Mouse (Mus musculus) embryonic fibroblast, embryonic 13.5 days (primary cell): ENCODE measurements around the gene Pkib. TPM values are rescaled to one million over a fixed set of nuclear protein-coding genes. Genes with fewer than 3 reads are reported as not detected.

Experiments
- H3K27ac ChIP-seq: 2 replicates; pipeline ENCODE4 v1.5.1; 2012; ENCODE audit warnings: low read length, control low read depth, inconsistent platforms; ENCODE audit not compliant: insufficient read depth
- H3K4me1 ChIP-seq: 2 replicates; pipeline ENCODE4 v1.6.1; 2011; ENCODE audit warnings: low read length; ENCODE audit not compliant: control insufficient read depth, insufficient read depth
- H3K4me3 ChIP-seq: 2 replicates; pipeline ENCODE4 v1.5.1; 2011; ENCODE audit warnings: mild to moderate bottlenecking, control low read depth, low read length; ENCODE audit not compliant: insufficient read depth
- CTCF ChIP-seq: IDR thresholded peaks from 2 replicates; pipeline ENCODE4 v1.5.1; 2011; ENCODE audit warnings: mild to moderate bottlenecking, control low read depth, low read length, moderate library complexity, borderline replicate concordance; ENCODE audit not compliant: insufficient read depth
- POLR2A ChIP-seq: IDR thresholded peaks from 2 replicates; pipeline ENCODE4 v1.6.1; 2011; ENCODE audit warnings: low read depth, mild to moderate bottlenecking, control low read depth, low read length, moderate library complexity
- polyA plus RNA-seq: library from polyadenylated mRNA; stranded (reverse); fragments of >200 nt; gene quantifications from 2 replicates; pipeline ENCODE4 v1.2.4, GENCODE M21; 2011; ENCODE audit warnings: low read depth; ENCODE audit not compliant: missing spikeins, insufficient read length

The Pkib gene
- polyA plus RNA-seq, 1 experiment = not detected

DNA sequence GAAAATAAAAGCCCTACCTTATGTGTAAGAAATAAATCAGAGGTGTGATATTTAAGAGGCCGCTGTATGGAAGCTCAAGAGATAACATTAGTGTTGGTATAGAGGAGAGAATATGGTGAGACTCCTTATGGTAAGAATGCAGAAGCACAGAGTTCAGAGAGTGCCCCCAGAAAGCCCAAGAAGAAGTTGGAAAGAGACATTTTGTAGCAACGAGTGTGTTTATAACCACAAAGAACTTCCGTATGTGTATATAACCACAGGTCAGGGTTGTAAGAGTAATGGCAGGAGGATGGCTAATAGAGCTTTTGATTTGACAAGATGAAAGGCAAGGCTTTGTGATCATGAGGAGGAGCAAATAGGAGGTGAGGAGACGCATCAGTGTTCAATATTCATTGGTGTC, 6.5 kb downstream of the Pkib start:
- H3K27ac ChIP-seq = no peak overlapping the region
- no peaks in the 10 kb centered on the region for H3K4me1 ChIP-seq
- TF ChIP-seq POLR2A = no peak
- no peak for TF ChIP-seq CTCF
- H3K4me3 ChIP-seq = no peak overlapping the region

DNA sequence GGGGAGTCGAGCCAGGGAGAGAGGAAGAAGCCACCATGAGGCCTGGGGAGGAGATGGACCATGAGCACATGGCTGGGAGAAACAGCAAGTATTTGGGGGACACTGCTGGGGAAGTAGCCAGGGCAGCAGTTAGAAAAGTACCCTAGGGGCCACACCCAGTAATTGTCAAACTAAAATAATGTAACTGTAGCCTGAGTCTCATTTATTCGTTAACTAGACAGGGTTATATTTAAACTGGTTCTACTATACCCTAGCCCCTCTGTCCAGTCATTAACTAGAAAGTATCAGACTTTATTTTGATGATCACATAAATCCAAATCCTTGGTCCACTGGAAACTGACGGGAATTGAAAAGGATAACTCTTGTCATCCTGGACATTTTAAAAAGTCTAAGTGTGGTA, 7.8 kb downstream of the Pkib start:
- no peaks in the 10 kb centered on the region for H3K4me1 ChIP-seq
- H3K4me3 ChIP-seq = no peak overlapping the region
- TF ChIP-seq CTCF (no peak), POLR2A (no peak)
- no peak overlapping the region for H3K27ac ChIP-seq

DNA sequence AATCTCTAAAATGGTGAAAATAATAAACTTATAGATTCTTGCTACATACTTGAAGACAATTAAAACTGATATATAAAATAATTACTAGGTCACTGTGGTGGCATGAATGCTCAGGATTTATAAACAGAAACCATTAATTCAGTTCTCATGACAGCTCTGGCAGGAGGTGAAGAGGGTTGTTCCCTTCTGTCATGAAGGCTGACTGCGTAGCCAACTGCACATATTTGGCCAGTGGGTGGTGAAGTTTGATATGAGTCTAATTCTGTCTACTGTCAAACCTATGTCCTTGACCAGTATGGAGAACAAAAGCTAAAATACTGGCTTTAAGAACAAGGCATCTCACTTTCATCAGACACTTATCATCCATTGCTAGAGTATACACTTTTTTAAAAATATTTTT, 21.5 kb downstream of the Pkib start:
- Histone ChIP-seq H3K27ac (no peak overlapping the region), H3K4me1 (no peaks in the 10 kb centered on the region), H3K4me3 (no peak overlapping the region)
- no peak for TF ChIP-seq POLR2A
- no peak for TF ChIP-seq CTCF

DNA sequence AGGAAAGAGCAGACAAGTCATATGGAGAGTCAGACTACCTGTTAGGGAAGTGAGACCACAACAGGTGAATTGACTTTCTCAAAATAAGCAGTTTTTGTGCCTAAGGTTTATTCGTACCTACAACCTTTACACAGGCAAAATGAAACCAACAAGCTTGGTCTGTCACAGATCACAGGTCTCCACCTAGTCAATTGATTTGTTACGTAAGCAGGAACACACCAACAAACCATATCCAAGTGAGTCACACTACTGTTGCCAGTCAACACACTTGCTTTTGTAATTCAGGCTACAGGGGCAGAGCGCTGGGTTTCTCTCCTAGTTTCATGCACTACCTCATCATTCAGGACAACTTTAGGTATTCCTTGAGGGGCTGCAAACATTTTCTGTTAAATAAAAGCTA, 28.7 kb downstream of the Pkib start:
- H3K4me3 ChIP-seq = no peak overlapping the region
- H3K27ac ChIP-seq = no peak overlapping the region
- TF ChIP-seq CTCF = no peak
- no peak for TF ChIP-seq POLR2A
- no peaks in the 10 kb centered on the region for H3K4me1 ChIP-seq

DNA sequence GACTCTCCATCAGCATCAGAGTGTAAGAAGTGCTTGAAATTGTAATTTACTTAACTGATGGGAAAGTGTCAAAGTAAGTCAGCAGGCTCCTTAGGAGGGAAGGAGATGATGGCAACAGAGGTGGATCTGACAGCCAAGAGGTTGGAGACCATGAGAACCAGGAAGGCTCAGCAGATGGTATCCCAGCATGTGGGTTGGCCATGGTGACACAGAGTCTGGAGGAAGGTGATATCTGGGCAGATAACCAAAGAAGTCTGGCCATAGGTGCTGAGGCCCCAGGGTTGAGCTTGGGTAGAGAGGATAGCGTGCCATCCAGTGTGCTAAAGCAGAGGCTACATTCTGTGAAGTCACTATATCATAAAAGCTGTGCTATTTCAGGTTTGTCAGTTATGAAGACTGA, 32.0 kb downstream of the Pkib start:
- H3K27ac ChIP-seq = no peak overlapping the region
- H3K4me1 ChIP-seq = no peaks in the 10 kb centered on the region
- no peak overlapping the region for H3K4me3 ChIP-seq
- TF ChIP-seq CTCF (no peak), POLR2A (no peak)

DNA sequence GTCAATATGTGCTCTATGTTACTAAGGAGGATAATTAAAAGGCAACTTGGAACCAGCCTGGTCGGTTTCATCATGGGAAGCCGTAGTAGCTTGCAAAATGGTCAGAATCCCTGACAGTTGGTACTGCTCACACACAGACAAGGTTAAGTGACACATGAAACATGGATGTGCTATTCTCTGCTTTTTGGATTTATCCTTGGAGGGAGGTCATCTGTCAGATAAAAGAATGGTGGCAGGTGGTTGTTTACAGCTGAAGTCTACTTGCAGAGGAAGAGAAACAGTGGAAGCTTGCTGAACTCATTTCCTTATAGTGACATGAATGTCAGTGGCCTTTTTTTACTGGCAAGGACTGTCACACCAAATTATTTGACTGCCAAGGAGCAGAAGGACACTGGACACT, 32.5 kb downstream of the Pkib start:
- no peak overlapping the region for H3K4me3 ChIP-seq
- no peak for TF ChIP-seq POLR2A
- no peak for TF ChIP-seq CTCF
- no peaks in the 10 kb centered on the region for H3K4me1 ChIP-seq
- no peak overlapping the region for H3K27ac ChIP-seq

DNA sequence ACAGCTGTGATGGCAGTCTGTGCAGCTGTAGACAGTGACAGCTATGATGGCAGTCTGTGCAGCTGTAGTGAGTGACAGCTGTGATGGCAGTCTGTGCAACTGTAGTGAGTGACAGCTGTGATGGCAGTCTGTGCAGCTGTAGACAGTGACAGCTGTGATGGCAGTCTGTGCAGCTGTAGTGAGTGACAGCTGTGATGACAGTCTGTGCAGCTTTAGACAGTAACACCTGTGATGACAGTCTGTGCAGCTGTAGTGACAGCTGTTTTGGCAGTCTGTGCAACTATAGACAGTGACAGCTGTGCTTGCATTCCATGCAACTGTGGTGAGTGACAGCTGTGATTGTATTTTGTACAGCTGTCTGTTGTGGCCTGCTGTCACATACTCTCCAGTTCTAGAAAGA, 44.0 kb downstream of the Pkib start:
- TF ChIP-seq CTCF = no peak
- Histone ChIP-seq H3K27ac (no peak overlapping the region), H3K4me1 (no peaks in the 10 kb centered on the region), H3K4me3 (no peak overlapping the region)

DNA sequence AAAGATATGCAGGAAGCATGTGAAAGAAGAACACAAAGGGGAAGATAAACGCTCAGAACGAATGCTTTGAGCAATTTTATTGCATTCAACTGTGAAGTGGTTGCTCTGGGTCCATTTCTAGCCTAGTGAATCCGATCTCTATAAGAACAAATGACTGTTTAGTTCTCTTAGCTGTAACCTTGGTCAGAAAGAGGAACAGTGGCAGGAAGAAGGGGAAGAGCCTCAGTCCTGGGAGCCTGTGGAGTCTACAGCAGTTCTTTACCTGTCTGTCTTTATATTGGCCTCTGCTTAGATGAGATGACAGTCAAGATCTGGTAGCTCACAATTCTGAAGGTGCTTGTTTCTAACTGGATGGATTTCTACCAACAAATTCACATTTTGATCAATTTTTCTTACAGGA, 56.2 kb downstream of the Pkib start:
- no peak for TF ChIP-seq POLR2A
- TF ChIP-seq CTCF = no peak
- Histone ChIP-seq H3K4me3 (no peak overlapping the region), H3K4me1 (no peaks in the 10 kb centered on the region), H3K27ac (no peak overlapping the region)

DNA sequence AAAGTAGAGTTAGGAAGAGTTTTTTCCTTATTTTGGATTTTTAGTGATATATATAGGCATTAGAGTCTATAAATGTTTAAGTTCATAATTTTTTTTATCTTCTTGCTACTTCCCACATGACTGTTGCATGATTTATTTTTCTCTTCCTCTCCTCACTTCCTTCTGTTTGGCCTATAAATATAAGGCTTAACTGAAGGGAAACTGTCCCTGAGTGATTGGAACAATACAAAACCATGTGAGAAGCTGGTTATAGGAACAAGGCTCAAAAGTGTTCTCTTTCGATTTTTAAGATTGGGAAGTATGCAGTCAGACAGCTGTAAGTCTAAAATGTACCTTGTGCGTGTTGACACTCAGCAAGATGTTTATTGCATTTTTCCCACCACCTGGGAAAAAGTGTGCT, 58.4 kb downstream of the Pkib start:
- no peak overlapping the region for H3K27ac ChIP-seq

DNA sequence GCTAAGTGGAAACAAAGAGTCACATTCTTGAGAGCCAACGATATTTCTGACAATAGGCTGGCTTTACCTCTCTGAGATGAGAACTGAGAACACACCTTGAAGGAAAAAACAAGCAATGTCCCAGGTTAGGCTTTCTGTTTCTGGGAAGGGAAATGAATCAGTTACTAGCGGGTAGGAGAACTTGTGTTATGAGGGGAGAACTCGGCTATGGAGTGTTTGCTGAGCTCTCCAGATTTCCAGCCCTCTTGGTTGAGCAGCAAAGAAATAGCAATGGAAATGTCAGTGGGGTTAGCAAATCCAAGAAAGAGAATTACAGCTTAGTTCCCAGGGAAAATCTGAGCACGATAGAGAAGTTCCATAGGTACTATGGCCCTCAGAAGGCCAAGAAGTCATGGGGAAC, 70.5 kb downstream of the Pkib start:
- Histone ChIP-seq H3K4me3 (no peak overlapping the region), H3K27ac (no peak overlapping the region), H3K4me1 (no peaks in the 10 kb centered on the region)
- TF ChIP-seq CTCF = no peak
- no peak for TF ChIP-seq POLR2A

More for the DNA sequence above, 58.4 kb downstream of the Pkib start:
- TF ChIP-seq POLR2A (no peak), CTCF (no peak)
- Histone ChIP-seq H3K4me1 (no peaks in the 10 kb centered on the region), H3K4me3 (no peak overlapping the region)

DNA sequence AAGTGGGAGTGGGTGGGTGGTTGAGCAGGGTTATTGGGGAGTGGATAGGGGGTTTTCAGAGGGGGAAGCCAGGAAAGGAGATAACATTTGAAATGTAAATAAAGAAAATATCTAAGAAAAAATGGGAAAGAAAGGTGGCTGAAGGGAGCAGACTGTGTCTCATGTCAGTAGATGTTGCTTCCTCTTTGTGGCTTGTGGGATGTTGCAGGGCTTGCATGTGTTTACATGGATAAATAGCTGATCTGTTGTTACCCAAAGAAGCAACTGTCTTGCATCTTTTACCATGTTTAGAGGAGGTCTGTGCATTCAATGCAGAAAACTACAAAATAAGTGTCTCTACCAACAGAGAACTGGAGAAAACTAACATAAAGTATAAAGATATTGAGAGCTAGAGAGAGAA, 89.3 kb downstream of the Pkib start:
- no peak overlapping the region for H3K4me3 ChIP-seq
- no peak overlapping the region for H3K27ac ChIP-seq
- no peaks in the 10 kb centered on the region for H3K4me1 ChIP-seq
- TF ChIP-seq CTCF (no peak), POLR2A (no peak)
